Mouse (Mus musculus): Measurements from ENCODE around the gene Pld3. TPM values are rescaled to one million over a fixed set of nuclear protein-coding genes. Genes with fewer than 3 reads are reported as not detected.

Gene Pld3
- polyA plus RNA-seq, 1 experiment: 85.8 TPM

DNA sequence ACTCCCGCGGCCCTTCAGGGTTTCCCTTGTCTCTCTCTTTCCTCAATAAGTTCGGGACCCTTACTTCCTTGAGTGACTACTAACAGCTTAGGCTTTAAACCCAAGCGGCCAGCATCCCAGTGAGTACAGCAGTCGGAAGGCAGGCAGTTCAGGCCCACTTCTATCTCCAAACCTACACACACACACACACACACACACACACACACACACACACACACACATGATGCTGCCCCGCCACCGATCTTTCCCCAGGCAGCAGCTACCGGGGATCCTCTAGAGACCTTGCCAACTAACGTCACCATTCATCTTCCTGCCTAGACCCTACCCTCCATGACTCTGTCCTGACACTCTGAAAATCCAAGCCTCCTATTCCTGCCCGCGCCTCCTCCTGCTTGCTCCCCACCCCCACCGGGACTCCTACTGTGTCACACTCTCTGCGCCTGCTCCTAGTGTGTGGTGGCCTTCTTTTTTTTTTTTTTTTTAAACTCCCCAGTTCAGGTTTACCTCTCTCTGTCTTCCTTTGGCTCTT lies 65.2 kb downstream of the Pld3 start:
- DNase-seq (ENCODE audit: low spot score): no peak

- peak; percentile 99 for DNase-seq (ENCODE audit: low spot score)
Measured at GRCm38 (mm10) chr7:27486770-27487697, 66.0 kb downstream of the Pld3 start, which contains the start of gene Sertad1. Gene Sertad1, plus strand, starts transcription at chr7:27486910.

DNA sequence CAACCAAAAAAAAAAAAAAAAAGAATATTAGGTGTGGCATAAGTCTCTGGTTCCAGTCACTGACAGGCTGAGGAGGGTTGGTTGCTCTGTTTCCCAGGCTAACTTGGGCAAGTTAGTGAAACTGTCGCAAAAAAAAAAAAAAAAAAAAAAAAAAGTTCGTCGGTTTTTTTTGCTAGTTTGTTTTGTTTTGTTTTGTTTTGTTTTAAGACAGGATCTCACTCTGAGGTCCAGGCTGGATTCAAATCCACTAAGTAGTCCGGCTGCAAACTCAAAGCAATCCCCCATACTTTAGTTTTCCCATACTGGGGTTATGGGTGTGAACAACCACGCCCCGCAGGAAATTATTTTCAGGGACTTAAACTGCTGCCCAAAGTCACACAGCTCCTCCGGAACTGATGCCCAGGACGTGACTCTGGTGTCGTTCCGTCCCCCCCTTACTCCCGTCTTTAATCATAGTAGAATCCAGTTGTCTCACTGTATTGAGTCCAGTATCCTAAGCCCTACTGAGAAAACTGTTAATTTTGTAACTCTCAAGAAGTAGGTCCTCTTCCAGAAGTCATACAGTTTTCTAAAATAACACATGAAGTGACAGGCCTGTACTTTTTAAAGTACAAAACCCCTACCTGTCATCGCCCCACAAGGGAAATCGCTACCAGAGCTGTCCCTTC lies 66.8 kb downstream of the Pld3 start:
- no peak for DNase-seq (ENCODE audit: low spot score)

GRCm38 (mm10) chr7:27483860-27484259 lies 69.2 kb downstream of the Pld3 start:
- DNase-seq (ENCODE audit: low spot score): no peak

Other genes with a start within 250 kb of the Pld3 start
- 176 and 335 TPM in 2 replicates for gene Ltbp4, start 215.5 kb downstream of the Pld3 start, polyA plus RNA-seq (2012; rRNA removed)
- 39.4 and 46.5 TPM in 2 replicates for gene Shkbp1, start 197.2 kb downstream of the Pld3 start, polyA plus RNA-seq (2012; rRNA removed)
- gene Gm20479, start 195.8 kb downstream of the Pld3 start, polyA plus RNA-seq (2012; rRNA removed): 0.43 and 0.67 TPM in 2 replicates
- gene Sptbn4, start 105.5 kb downstream of the Pld3 start, polyA plus RNA-seq (2012; rRNA removed): 0.53 and 0.74 TPM in 2 replicates
- 46.5 and 51.3 TPM in 2 replicates for gene Blvrb, start 105.2 kb downstream of the Pld3 start, polyA plus RNA-seq (2012; rRNA removed)
- gene Sertad3, start 79.5 kb downstream of the Pld3 start, polyA plus RNA-seq (2012; rRNA removed): 22.0 and 29.1 TPM in 2 replicates
- gene Sertad1, start 66.3 kb downstream of the Pld3 start, polyA plus RNA-seq (2012; rRNA removed): 36.2 and 37.2 TPM in 2 replicates
- 4.6 and 4.9 TPM in 2 replicates for gene Prx, start 53.9 kb downstream of the Pld3 start, polyA plus RNA-seq (2012; rRNA removed)
- gene Hipk4, start 30.0 kb downstream of the Pld3 start, polyA plus RNA-seq (2012; rRNA removed): 1.4 and 1.7 TPM in 2 replicates
- 16.7 and 17.1 TPM in 2 replicates for gene 2310022A10Rik, start within 50 bp of the Pld3 start, polyA plus RNA-seq (2012; rRNA removed)
- 78.4 and 96.7 TPM in 2 replicates for gene Akt2, start 38.3 kb upstream of the Pld3 start, polyA plus RNA-seq (2012; rRNA removed)
- gene Ttc9b, start 100.7 kb upstream of the Pld3 start, polyA plus RNA-seq (2012; rRNA removed): 0.04 TPM in 1 of 2 replicates, not detected in the other
- gene Map3k10, start 121.4 kb upstream of the Pld3 start, polyA plus RNA-seq (2012; rRNA removed): 14.7 and 18.1 TPM in 2 replicates
- 2.3 and 2.5 TPM in 2 replicates for gene Zfp607b, start 136.1 kb upstream of the Pld3 start, polyA plus RNA-seq (2012; rRNA removed)
- gene Zfp60, start 178.2 kb upstream of the Pld3 start, polyA plus RNA-seq (2012; rRNA removed): 6.3 and 8.1 TPM in 2 replicates